Mouse (Mus musculus): ENCODE results near the gene Bcl2a1a. TPM values are rescaled to one million over a fixed set of nuclear protein-coding genes. Genes with fewer than 3 reads are reported as not detected.
"Not testable (repeated sequence)": the region's sequence is repeated elsewhere in the genome, so short reads cannot be mapped to it uniquely, and the experiment has no call there.

Gene Bcl2a1a
- polyA plus RNA-seq, 1 experiment = 0.22 TPM

- not testable (repeated sequence) for H3K27ac ChIP-seq (ENCODE audit: control insufficient read depth, insufficient read depth, low read depth, low read length); H3K4me3 ChIP-seq (ENCODE audit: control insufficient read depth, low read depth, low read length); H3K4me1 ChIP-seq (ENCODE audit: control insufficient read depth, insufficient read depth, low read length); H3K27me3 ChIP-seq (ENCODE audit: control insufficient read depth, insufficient read depth, low read length); H3K36me3 ChIP-seq (ENCODE audit: control insufficient read depth, insufficient read depth, low read length)
Observed at GRCm38 (mm10) chr9:88979781-88980180, 23.1 kb downstream of the Bcl2a1a start.

DNA sequence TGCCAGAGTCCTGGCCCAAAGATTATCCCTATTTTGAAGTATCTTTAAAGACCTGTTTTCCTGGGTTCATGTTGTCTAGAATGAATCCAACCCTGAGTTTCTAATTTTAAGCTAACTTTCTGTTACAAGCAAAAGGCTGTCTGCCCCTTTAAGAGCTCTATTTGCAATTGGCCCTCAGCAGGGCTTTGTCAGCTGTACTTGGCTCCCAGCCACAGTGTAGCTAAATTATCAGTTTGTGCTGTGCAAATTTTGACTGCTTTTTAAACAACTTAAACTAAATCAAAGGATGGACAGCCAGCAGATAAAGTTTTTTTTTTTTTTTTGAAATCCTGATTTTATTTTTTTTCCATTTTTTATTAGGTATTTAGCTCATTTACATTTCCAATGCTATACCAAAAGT lies 44.8 kb downstream of the Bcl2a1a start:
- not testable (repeated sequence) for H3K27me3 ChIP-seq (ENCODE audit: control insufficient read depth, insufficient read depth, low read length); H3K36me3 ChIP-seq (ENCODE audit: control insufficient read depth, insufficient read depth, low read length); H3K27ac ChIP-seq (ENCODE audit: control insufficient read depth, insufficient read depth, low read depth, low read length); H3K4me1 ChIP-seq (ENCODE audit: control insufficient read depth, insufficient read depth, low read length); H3K4me3 ChIP-seq (ENCODE audit: control insufficient read depth, low read depth, low read length)

Other genes with a start within 250 kb of the Bcl2a1a start
- 7.4 and 8.4 TPM in 2 replicates for gene Mthfsl, start 236.6 kb upstream of the Bcl2a1a start, polyA plus RNA-seq (2012; rRNA removed)
- gene Bcl2a1d, start 225.0 kb upstream of the Bcl2a1a start, polyA plus RNA-seq (2012; rRNA removed) = not detected in 2 replicates
- gene Trim43c, start 117.7 kb upstream of the Bcl2a1a start, polyA plus RNA-seq (2012; rRNA removed) = not detected in 2 replicates
- not detected in 2 replicates for gene Trim43b, start 135.9 kb downstream of the Bcl2a1a start, polyA plus RNA-seq (2012; rRNA removed)
- 0.25 TPM in 1 of 2 replicates, not detected in the other for gene Bcl2a1b, start 242.3 kb downstream of the Bcl2a1a start, polyA plus RNA-seq (2012; rRNA removed)
- gene Gm29094, start 242.5 kb downstream of the Bcl2a1a start, polyA plus RNA-seq (2012; rRNA removed) = not detected in 2 replicates